Mouse (Mus musculus) heart, adult 2 months (tissue): ENCODE measurements around the gene Mxd4.

Experiments used
- CTCF ChIP-seq: fragments of 200-600 bp; IDR thresholded peaks from 2 replicates; pipeline ENCODE4 v1.8.1; 2022; ENCODE audit warnings: antibody characterized with exemption, mild to moderate bottlenecking, moderate library complexity
- POLR2A ChIP-seq: fragments of 200-500 bp; IDR thresholded peaks from 2 replicates; pipeline ENCODE4 v1.6.1; 2011; ENCODE audit warnings: mild to moderate bottlenecking, low read depth, low read length, control low read depth; ENCODE audit not compliant: insufficient read depth

DNA sequence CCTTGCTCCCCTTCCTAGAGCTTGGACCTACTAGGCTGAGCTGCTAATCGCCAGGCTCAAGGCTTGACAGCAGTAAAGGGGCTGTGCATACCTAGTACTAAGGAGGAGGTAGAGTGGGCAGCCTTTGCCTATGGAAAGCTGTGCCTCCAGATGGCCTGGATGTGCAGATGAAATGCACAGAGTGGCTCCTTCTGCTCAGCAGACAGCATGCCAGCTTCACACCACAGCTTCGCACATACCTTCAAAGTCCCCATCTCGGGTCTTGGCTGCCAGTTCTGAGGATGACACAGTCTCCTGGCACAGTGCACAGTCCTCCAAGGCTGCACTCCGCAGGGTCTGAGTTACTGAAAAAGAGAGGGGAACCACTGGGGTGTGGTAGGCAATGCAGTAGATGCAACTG lies 9.7 kb upstream of the Mxd4 start:
- TF ChIP-seq POLR2A (no peak), CTCF (no peak)
